Mouse (Mus musculus): ENCODE data around the gene Ccdc58.

GRCm38 (mm10) chr16:36101526-36101925 is 30.0 kb downstream of the Ccdc58 start:
- TF ChIP-seq POLR2A (IDR thresholded peaks at IDR 0.05; ENCODE audit: low read depth, low read length) (no peak), CTCF (IDR thresholded peaks at IDR 0.05; ENCODE audit: borderline replicate concordance, insufficient read depth, low read length) (no peak)
